25 mouse cellular contexts compared by ENCODE assay signal in the genomic region with DNA sequence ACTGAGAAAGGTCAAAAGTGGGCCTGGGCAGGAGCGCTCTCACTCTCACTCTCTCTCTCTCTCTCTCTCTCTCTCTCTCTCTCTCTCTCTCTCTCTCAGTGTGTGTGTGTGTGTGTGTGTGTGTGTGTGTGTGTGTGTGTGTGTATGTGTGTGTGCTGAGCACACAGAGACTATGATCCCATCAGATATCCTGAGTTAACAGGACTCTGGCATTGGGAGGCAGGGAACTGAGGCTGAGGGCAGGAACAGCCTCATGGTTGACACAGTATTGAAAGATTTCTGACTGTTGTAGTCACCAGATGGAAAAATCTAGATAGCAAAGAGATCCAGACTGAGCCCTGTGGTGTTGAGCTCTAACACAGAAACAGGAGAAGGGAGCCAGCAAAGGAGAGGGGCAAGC. TPM values are rescaled to one million over a fixed set of nuclear protein-coding genes. Genes with fewer than 3 reads are reported as not detected.
"Had no signal": no experiment of that assay in that cellular context is flagged by ENCODE, and none has a peak within 500 bp of the region (broad histone marks: within the 10 kb centered on the region; RNA-seq: fewer than 3 reads in every experiment).

No protein-coding gene starts in this region.

- H3K27ac ChIP-seq: limb, embryonic 15.5 days; midbrain, embryonic 10.5 days; midbrain, embryonic 12.5 days; neural tube, embryonic 13.5 days; neural tube, embryonic 15.5 days had no signal

- H3K4me1 ChIP-seq: limb, embryonic 15.5 days; midbrain, embryonic 10.5 days; midbrain, embryonic 12.5 days; neural tube, embryonic 13.5 days; neural tube, embryonic 15.5 days had no signal

- H3K9ac ChIP-seq: limb, embryonic 15.5 days; lung, embryonic 14.5 days; midbrain, embryonic 12.5 days; neural tube, embryonic 13.5 days; neural tube, embryonic 15.5 days had no signal

- H3K9me3 ChIP-seq: limb, embryonic 15.5 days; midbrain, embryonic 10.5 days; midbrain, embryonic 12.5 days; neural tube, embryonic 13.5 days; neural tube, embryonic 15.5 days had no signal

- H3K4me2 ChIP-seq: limb, embryonic 15.5 days; lung, embryonic 14.5 days; midbrain, embryonic 12.5 days; neural tube, embryonic 13.5 days; neural tube, embryonic 15.5 days had no signal

- H3K4me3 ChIP-seq: limb, embryonic 15.5 days; midbrain, embryonic 10.5 days; midbrain, embryonic 12.5 days; neural tube, embryonic 13.5 days; neural tube, embryonic 15.5 days had no signal

- DNase-seq: lung, adult 18-20 months; lung, embryonic 14.5 days; lung, postnatal 10 days; lung, postnatal 4 days; midbrain, embryonic 14.5 days; retina, postnatal 1 day; right cerebral cortex, adult 18-20 months; right cerebral cortex, postnatal 25 days; right cerebral cortex, postnatal 4 days; spleen, adult 18-20 months; thymus, adult 2 months; thymus, postnatal 25 days; thymus, postnatal 4 days had no signal

- ATAC-seq: midbrain, embryonic 16.5 days had no signal

- H3K27me3 ChIP-seq: limb, embryonic 15.5 days; midbrain, embryonic 12.5 days; neural tube, embryonic 13.5 days; neural tube, embryonic 15.5 days had no signal

- H3K36me3 ChIP-seq: limb, embryonic 15.5 days; midbrain, embryonic 10.5 days; midbrain, embryonic 12.5 days; neural tube, embryonic 13.5 days; neural tube, embryonic 15.5 days had no signal

RNA-seq across cellular contexts. Expression of a gene that starts 10.5 kb away (rescaled TPM):
- polyA plus RNA-seq: lung, embryonic 14.5 days; lung, embryonic 16.5 days; midbrain, embryonic 10.5 days; midbrain, embryonic 12.5 days; midbrain, embryonic 14.5 days; midbrain, embryonic 16.5 days; neural tube, embryonic 11.5 days; neural tube, embryonic 13.5 days; neural tube, embryonic 15.5 days; small intestine, adult 2 months; stomach, embryonic 14.5 days; stomach, embryonic 16.5 days; urinary bladder, adult 2 months had no signal

RNA-seq across cellular contexts. Expression of a gene that starts 20.2 kb away (rescaled TPM):
- polyA plus RNA-seq: lung, embryonic 14.5 days; midbrain, embryonic 10.5 days; midbrain, embryonic 14.5 days; midbrain, embryonic 16.5 days; neural tube, embryonic 11.5 days; neural tube, embryonic 13.5 days; neural tube, embryonic 15.5 days; stomach, embryonic 14.5 days; urinary bladder, adult 2 months had no signal

RNA-seq across cellular contexts. Expression of a gene that starts 44.0 kb away (rescaled TPM):
- polyA plus RNA-seq: limb, embryonic 15.5 days; lung, embryonic 14.5 days; lung, embryonic 16.5 days; midbrain, embryonic 10.5 days; midbrain, embryonic 12.5 days; midbrain, embryonic 14.5 days; midbrain, embryonic 16.5 days; neural tube, embryonic 11.5 days; neural tube, embryonic 13.5 days; neural tube, embryonic 15.5 days; stomach, embryonic 14.5 days; urinary bladder, adult 2 months had no signal
